Mouse (Mus musculus): ENCODE measurements around the gene Gfi1. TPM values are rescaled to one million over a fixed set of nuclear protein-coding genes. Genes with fewer than 3 reads are reported as not detected.

Gene Gfi1
- polyA plus RNA-seq, 1 experiment from 2014 or later: 0.19 TPM

- H3K36me3 ChIP-seq (ENCODE audit: inconsistent target): no peaks in the 10 kb centered on the region
- H3K27ac ChIP-seq: no peak overlapping the region
- H3K4me3 ChIP-seq (ENCODE audit: inconsistent target): no peak overlapping the region
- H3K79me2 ChIP-seq (ENCODE audit: inconsistent target): no peaks in the 10 kb centered on the region
- 76% methylated on average over 3 of the region's 3 CpGs for WGBS (ENCODE audit: missing documents)
These were observed 5.6 kb upstream of the Gfi1 start for GRCm38 (mm10) chr5:107731408-107731807.

GRCm38 (mm10) chr5:107727007-107727402, 1.2 kb upstream of the Gfi1 start:
- WGBS (ENCODE audit: missing documents): 58% methylated on average over 12 of the region's 12 CpGs
- H3K36me3 ChIP-seq (ENCODE audit: inconsistent target): no peaks in the 10 kb centered on the region
- no peak overlapping the region for H3K4me3 ChIP-seq (ENCODE audit: inconsistent target)
- H3K27ac ChIP-seq: no peak overlapping the region
- H3K79me2 ChIP-seq (ENCODE audit: inconsistent target): no peaks in the 10 kb centered on the region

GRCm38 (mm10) chr5:107726281-107727006, 608 bp upstream of the Gfi1 start:
- Histone ChIP-seq H3K79me2 (ENCODE audit: inconsistent target) (no peaks in the 10 kb centered on the region), H3K36me3 (ENCODE audit: inconsistent target) (no peaks in the 10 kb centered on the region), H3K4me3 (ENCODE audit: inconsistent target) (peak overlapping the region; percentile 15; the same call in 1 of the 2 replicates), H3K27ac (no peak overlapping the region)
- WGBS (ENCODE audit: missing documents): 5% methylated on average over 57 of the region's 57 CpGs

- Histone ChIP-seq H3K79me2 (ENCODE audit: inconsistent target) (no peaks in the 10 kb centered on the region), H3K36me3 (ENCODE audit: inconsistent target) (no peaks in the 10 kb centered on the region), H3K4me3 (ENCODE audit: inconsistent target) (peak overlapping the region; percentile 23; the same call in 1 of the 2 replicates), H3K27ac (no peak overlapping the region)
- WGBS (ENCODE audit: missing documents): 1% methylated on average over 52 of the region's 52 CpGs
These were observed 988 bp downstream of the Gfi1 start for GRCm38 (mm10) chr5:107724661-107725434.

DNA sequence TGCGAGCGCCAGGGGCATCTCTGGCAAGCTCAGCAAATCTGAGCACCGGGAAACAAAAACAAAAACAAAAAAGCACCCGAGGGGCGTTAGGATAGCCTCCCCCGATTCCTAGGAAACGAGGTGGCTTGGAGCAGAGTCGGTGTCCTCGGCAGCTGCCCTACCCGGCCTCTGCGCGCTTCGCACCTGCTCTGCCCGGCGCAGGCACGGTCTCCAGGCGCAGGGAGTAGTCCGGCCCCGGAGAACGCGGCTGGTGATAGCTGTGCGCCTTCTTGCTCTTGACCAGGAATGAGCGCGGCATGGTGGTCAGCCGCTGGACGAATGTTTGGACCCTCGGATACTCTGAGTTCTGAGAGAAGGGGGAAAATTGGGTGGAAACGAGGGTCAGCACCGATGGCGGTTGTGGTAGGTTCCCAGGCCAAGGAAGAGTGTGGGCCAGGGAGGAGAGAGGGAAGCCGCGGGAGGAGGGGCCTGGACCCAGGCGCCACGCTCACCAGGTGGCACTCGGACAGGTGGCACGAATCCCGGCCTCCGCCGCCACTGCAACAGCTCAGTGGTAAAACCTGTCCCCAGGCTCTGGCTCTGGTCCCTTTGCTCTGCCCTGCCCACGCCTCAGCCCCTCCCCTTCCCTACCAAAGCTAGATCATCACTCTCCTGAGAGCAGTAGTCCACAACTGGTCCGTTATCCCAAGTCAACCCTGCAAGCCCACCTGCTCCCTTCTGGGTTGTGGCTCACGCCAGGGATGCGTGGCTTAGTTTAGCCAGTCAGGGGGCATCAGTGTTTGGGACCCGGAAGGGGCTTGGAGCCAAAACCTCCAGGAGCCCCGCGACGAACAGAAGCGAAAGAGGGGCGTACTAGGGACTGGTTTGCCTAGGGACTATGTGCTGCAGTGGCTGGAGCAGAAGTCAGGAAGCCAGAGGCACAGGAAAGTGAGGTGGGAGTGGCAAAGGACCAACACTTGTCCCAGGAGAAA, 2.0 kb downstream of the Gfi1 start:
- WGBS (ENCODE audit: missing documents): 6% methylated on average over 49 of the region's 49 CpGs
- no peaks in the 10 kb centered on the region for H3K79me2 ChIP-seq (ENCODE audit: inconsistent target)
- H3K36me3 ChIP-seq (ENCODE audit: inconsistent target): no peaks in the 10 kb centered on the region
- H3K27ac ChIP-seq: no peak overlapping the region
- H3K4me3 ChIP-seq (ENCODE audit: inconsistent target): peak overlapping the region; percentile 23

- H3K4me3 ChIP-seq (ENCODE audit: inconsistent target): peak overlapping the region; percentile 23
- H3K27ac ChIP-seq: no peak overlapping the region
- 23% methylated on average over 33 of the region's 34 CpGs for WGBS (ENCODE audit: missing documents)
- H3K36me3 ChIP-seq (ENCODE audit: inconsistent target): no peaks in the 10 kb centered on the region
- H3K79me2 ChIP-seq (ENCODE audit: inconsistent target): no peaks in the 10 kb centered on the region
These were observed 2.9 kb downstream of the Gfi1 start for GRCm38 (mm10) chr5:107722661-107723532.

GRCm38 (mm10) chr5:107721638-107722011, 4.2 kb downstream of the Gfi1 start:
- Histone ChIP-seq H3K36me3 (ENCODE audit: inconsistent target) (no peaks in the 10 kb centered on the region), H3K79me2 (ENCODE audit: inconsistent target) (no peaks in the 10 kb centered on the region), H3K4me3 (ENCODE audit: inconsistent target) (no peak overlapping the region), H3K27ac (no peak overlapping the region)
- WGBS (ENCODE audit: missing documents): 72% methylated on average over 22 of the region's 33 CpGs

DNA sequence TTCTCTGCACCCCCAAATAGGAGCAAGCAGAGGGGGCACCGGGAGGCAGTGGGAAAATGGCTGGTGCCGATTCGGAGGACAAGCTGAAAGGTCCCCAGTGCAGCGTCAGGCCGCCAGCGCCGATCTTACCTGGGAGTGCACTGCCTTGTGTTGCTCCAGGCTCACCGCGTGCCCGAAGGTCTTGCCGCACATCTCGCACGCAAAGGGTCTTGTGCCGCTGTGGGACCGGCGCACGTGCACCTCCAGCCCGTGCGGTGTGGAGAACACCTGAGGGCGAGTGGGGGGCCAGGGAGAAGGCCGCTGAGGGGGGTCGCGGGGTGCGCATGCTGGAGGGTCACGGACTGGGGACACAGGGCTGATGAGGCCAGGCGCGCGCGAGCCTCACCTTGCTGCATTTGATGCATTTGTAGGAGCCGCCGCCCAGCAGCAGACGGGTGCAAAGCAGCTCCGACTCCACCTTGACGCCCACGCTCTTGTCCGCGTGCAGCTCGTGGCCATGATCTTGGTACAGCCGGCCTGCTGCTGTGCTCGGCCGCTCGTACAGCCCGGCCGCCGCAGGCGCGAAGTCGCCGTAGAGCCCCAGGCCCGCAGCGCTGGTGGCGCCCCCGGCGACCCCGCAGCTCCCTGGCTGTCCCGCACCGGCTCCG, 4.7 kb downstream of the Gfi1 start:
- H3K27ac ChIP-seq: no peak overlapping the region
- no peaks in the 10 kb centered on the region for H3K79me2 ChIP-seq (ENCODE audit: inconsistent target)
- no peak overlapping the region for H3K4me3 ChIP-seq (ENCODE audit: inconsistent target)
- WGBS (ENCODE audit: missing documents): 86% methylated on average over 48 of the region's 58 CpGs
- H3K36me3 ChIP-seq (ENCODE audit: inconsistent target): no peaks in the 10 kb centered on the region

DNA sequence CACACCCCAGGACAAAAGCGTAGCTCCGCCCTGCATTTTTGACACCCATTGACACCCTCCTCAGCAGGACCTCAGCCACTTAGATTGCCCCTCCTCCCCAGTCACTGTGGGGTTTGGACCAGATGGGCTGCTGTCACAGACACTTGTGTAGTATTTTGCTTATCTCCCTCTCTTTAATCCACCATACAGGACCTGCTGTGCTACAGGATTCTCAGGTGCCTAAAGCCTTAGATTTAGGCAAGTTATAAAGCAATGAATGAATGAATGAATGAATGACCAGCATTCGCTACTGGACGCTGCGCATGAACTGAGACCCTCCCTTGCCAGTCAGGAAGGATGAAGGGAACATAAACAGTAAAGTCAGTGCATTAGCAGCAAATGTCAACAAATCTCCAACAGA, 5.3 kb downstream of the Gfi1 start:
- Histone ChIP-seq H3K27ac (no peak overlapping the region), H3K36me3 (ENCODE audit: inconsistent target) (no peaks in the 10 kb centered on the region), H3K4me3 (ENCODE audit: inconsistent target) (no peak overlapping the region), H3K79me2 (ENCODE audit: inconsistent target) (no peaks in the 10 kb centered on the region)
- 96% methylated on average over 5 of the region's 5 CpGs for WGBS (ENCODE audit: missing documents)

DNA sequence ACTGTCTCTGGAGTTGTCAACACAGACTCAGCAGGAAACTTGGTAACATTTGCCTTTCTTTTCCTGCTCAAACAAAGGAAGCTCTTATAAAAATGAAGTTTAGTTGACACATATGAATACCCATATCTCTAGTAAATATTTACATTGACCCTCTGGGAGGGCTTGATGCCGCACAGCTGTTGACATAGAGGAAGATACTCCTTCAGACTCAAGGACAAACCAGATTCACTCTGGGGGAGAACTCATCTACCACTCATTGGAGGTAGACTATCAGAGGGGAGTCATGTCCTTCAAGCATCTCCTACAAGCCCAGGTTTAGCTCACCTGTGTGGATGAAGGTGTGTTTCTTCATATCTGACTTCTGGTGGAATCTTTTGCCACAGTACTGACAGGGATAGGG, 6.0 kb downstream of the Gfi1 start:
- Histone ChIP-seq H3K79me2 (ENCODE audit: inconsistent target) (no peaks in the 10 kb centered on the region), H3K27ac (no peak overlapping the region), H3K36me3 (ENCODE audit: inconsistent target) (no peaks in the 10 kb centered on the region), H3K4me3 (ENCODE audit: inconsistent target) (no peak overlapping the region)
- 83% methylated on average over 1 of the region's 1 CpGs for WGBS (ENCODE audit: missing documents)

DNA sequence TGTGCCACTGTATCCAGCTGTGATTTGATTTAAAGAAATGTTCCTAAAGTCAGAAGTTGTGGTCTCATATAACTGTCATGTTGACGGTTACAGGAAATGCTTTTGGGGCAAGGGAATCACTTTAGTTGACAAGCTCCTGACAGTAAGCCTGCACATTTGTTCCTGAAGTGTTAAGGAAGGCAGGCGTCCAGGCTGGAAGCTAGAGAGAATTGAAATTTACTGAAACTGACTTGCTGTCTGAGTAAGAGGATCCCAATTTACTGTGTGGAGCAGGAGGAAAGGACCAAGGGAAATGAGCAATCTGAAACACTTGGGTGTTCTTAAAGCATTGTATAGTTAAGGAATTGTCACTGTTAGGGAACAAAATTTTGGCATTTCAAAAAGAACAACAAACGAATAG, 6.6 kb downstream of the Gfi1 start:
- Histone ChIP-seq H3K79me2 (ENCODE audit: inconsistent target) (no peaks in the 10 kb centered on the region), H3K27ac (no peak overlapping the region), H3K4me3 (ENCODE audit: inconsistent target) (no peak overlapping the region), H3K36me3 (ENCODE audit: inconsistent target) (no peaks in the 10 kb centered on the region)
- 53% methylated on average over 3 of the region's 3 CpGs for WGBS (ENCODE audit: missing documents)

GRCm38 (mm10) chr5:107717871-107718361, 7.9 kb downstream of the Gfi1 start:
- H3K79me2 ChIP-seq (ENCODE audit: inconsistent target): no peaks in the 10 kb centered on the region
- 28% methylated on average over 10 of the region's 11 CpGs for WGBS (ENCODE audit: missing documents)
- H3K36me3 ChIP-seq (ENCODE audit: inconsistent target): no peaks in the 10 kb centered on the region
- H3K4me3 ChIP-seq (ENCODE audit: inconsistent target): no peak overlapping the region
- no peak overlapping the region for H3K27ac ChIP-seq

DNA sequence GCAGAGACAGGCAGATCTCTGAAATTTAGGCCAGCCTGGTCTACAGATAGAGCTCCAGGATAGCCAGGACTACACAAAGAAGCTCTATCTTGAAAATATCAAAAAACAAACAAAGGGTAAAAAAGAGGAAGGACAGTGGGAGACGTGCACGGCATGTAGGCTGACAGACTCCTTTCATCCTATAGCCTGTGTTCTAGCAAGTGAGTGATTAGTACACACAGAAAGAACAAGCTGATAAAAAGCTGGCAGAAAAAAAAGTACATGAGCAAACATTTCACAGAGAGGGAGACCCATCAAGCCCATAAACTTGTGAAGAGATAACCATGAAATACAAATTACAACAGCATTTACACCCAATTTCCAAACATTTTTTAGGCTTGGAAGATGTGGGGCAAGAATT, 14.1 kb downstream of the Gfi1 start:
- no peak overlapping the region for H3K27ac ChIP-seq
- 22% methylated on average over 2 of the region's 2 CpGs for WGBS (ENCODE audit: missing documents)
- no peak overlapping the region for H3K4me3 ChIP-seq (ENCODE audit: inconsistent target)
- no peaks in the 10 kb centered on the region for H3K36me3 ChIP-seq (ENCODE audit: inconsistent target)
- no peaks in the 10 kb centered on the region for H3K79me2 ChIP-seq (ENCODE audit: inconsistent target)

All from macrophage (primary cell).